Mouse (Mus musculus) midbrain, postnatal 0 days (tissue): ENCODE data around the gene E130116L18Rik. TPM values are rescaled to one million over a fixed set of nuclear protein-coding genes. Genes with fewer than 3 reads are reported as not detected.
"Not testable (repeated sequence)": the region's sequence is repeated elsewhere in the genome, so short reads cannot be mapped to it uniquely, and the experiment has no call there.

Experiments
- ATAC-seq: fragments of 200-750 bp; cut with Nextera tagmentation; 2 replicates; pipeline ENCODE4 v1.8.0; 2017; ENCODE audit warnings: moderate number of reproducible peaks, mild to moderate bottlenecking, moderate TSS enrichment, moderate library complexity; ENCODE audit not compliant: low FRiP score
- DNase-seq: peaks from one replicate; pipeline ENCODE4 v3.0.0-alpha.2; 2015; ENCODE audit warnings: low spot score
- H3K27ac ChIP-seq: fragments of 300-500 bp; sonication (generic); 2 replicates; pipeline ENCODE4 v1.5.1; 2014; ENCODE audit warnings: low read depth, mild to moderate bottlenecking, low read length, mixed read lengths
- H3K27me3 ChIP-seq: fragments of 300-500 bp; sonication (generic); 2 replicates; pipeline ENCODE4 v1.6.1; 2014; ENCODE audit warnings: low read length, control low read depth, mixed read lengths; ENCODE audit not compliant: insufficient read depth
- H3K36me3 ChIP-seq: fragments of 300-500 bp; sonication (generic); 2 replicates; pipeline ENCODE4 v1.6.1; 2014; ENCODE audit warnings: low read length, control low read depth, mixed read lengths; ENCODE audit not compliant: insufficient read depth
- H3K4me1 ChIP-seq: fragments of 300-500 bp; sonication (generic); 2 replicates; pipeline ENCODE4 v1.6.1; 2014; ENCODE audit warnings: mild to moderate bottlenecking, control low read depth, antibody characterized with exemption, low read length, mixed read lengths; ENCODE audit not compliant: insufficient read depth
- H3K4me2 ChIP-seq: fragments of 300-500 bp; sonication (generic); 2 replicates; pipeline ENCODE4 v1.6.1; 2014; ENCODE audit warnings: low read depth, mild to moderate bottlenecking, low read length, mixed read lengths; ENCODE audit not compliant: poor library complexity, severe bottlenecking
- H3K4me3 ChIP-seq: fragments of 300-500 bp; sonication (generic); 2 replicates; pipeline ENCODE4 v1.5.1; 2014; ENCODE audit warnings: low read depth, mild to moderate bottlenecking, low read length, moderate library complexity
- H3K9ac ChIP-seq: fragments of 300-500 bp; sonication (generic); replicated peaks from 2 replicates; pipeline ENCODE4 v1.6.1; 2014; ENCODE audit warnings: mild to moderate bottlenecking, low read length, moderate library complexity, mixed read lengths; ENCODE audit not compliant: poor library complexity, severe bottlenecking
- H3K9me3 ChIP-seq: fragments of 300-500 bp; sonication (generic); 2 replicates; pipeline ENCODE4 v1.6.1; 2016; ENCODE audit warnings: low read length, control low read depth
- CTCF ChIP-seq: IDR thresholded peaks from 2 replicates; pipeline ENCODE4 v1.5.1; 2016; ENCODE audit warnings: antibody characterized with exemption, mild to moderate bottlenecking
- WGBS: fragments of 180-500 bp; shearing (Covaris S2); extraction: QIAGEN DNeasy Blood & Tissue Kit; methylation state at CpG from one replicate; pipeline ENCODE4 v1.1.7; 2014; 5-methylcytosine and 5-hydroxymethylcytosine counted together
- polyA plus RNA-seq: library from polyadenylated mRNA; unstranded; fragments of >200 nt; fragmentation: Nextera tagmentation; extraction: Ambion mirVana; gene quantifications from 2 replicates; pipeline ENCODE4 v1.2.1, GENCODE M21; 2015
- total RNA-seq: library from RNA; depleted of rRNA; stranded (reverse); fragments of >200 nt; gene quantifications from 2 replicates; pipeline ENCODE4 v1.2.3, GENCODE M21; 2014

Gene E130116L18Rik
- total and polyA plus RNA-seq, 2 experiments from 2014 or later = 1.5 TPM; not detected in 1

- no peaks in the 10 kb centered on the region for H3K9me3 ChIP-seq
- H3K27ac ChIP-seq = no peak overlapping the region
- ATAC-seq (no peak), DNase-seq (no peak)
- WGBS = 96% methylated on average over 8 of the region's 8 CpGs
- H3K4me3 ChIP-seq = no peak overlapping the region
- H3K9ac ChIP-seq = no peak overlapping the region
- no peak overlapping the region for H3K4me2 ChIP-seq
- H3K36me3 ChIP-seq = peaks cover 58% of the 10 kb centered on the region
- no peaks in the 10 kb centered on the region for H3K4me1 ChIP-seq
- no peaks in the 10 kb centered on the region for H3K27me3 ChIP-seq
- TF ChIP-seq CTCF = no peak
Observed at GRCm38 (mm10) chr5:25252825-25253544, 30.0 kb upstream of the E130116L18Rik start.

- DNase-seq = no peak
- H3K27me3 ChIP-seq = no peaks in the 10 kb centered on the region
- H3K4me3 ChIP-seq = no peak overlapping the region
- ATAC-seq = no peak
- no peak for TF ChIP-seq CTCF
- no peaks in the 10 kb centered on the region for H3K4me1 ChIP-seq
- peaks cover 54% of the 10 kb centered on the region for H3K36me3 ChIP-seq
- no peak overlapping the region for H3K9ac ChIP-seq
- no peaks in the 10 kb centered on the region for H3K9me3 ChIP-seq
- H3K27ac ChIP-seq = no peak overlapping the region
- no peak overlapping the region for H3K4me2 ChIP-seq
- WGBS = 80% methylated on average over 2 of the region's 2 CpGs
Observed at GRCm38 (mm10) chr5:25252423-25252822, 29.5 kb upstream of the E130116L18Rik start.

DNA sequence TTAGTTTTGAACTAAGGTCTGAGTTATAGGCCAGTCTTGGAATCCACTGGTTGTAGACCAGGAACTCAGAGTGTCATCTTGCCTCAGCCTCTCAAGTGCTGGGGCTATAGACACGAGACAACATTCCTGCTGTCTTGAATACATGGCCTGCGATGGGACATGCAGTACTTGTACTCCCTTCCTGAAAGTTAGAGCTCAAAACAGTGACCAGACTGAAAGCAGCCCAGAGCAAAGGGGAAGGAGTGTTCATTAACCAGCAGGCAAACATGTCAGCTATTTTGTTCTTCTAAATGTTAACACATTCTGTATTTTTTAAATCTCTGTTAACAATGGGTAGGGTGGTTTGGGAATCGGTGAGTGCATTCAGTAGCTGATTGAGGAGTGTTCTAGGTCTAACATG lies 24.1 kb upstream of the E130116L18Rik start:
- H3K4me2 ChIP-seq = no peak overlapping the region
- no peak for TF ChIP-seq CTCF
- ATAC-seq = no peak
- 84% methylated on average over 3 of the region's 3 CpGs for WGBS
- H3K36me3 ChIP-seq = peaks cover 22% of the 10 kb centered on the region
- no peak overlapping the region for H3K4me3 ChIP-seq
- no peaks in the 10 kb centered on the region for H3K9me3 ChIP-seq
- no peaks in the 10 kb centered on the region for H3K4me1 ChIP-seq
- no peaks in the 10 kb centered on the region for H3K27me3 ChIP-seq
- no peak overlapping the region for H3K9ac ChIP-seq
- no peak overlapping the region for H3K27ac ChIP-seq
- DNase-seq = no peak

GRCm38 (mm10) chr5:25246473-25246865 lies 23.5 kb upstream of the E130116L18Rik start:
- no peak overlapping the region for H3K27ac ChIP-seq
- no peak overlapping the region for H3K4me2 ChIP-seq
- H3K9me3 ChIP-seq = no peaks in the 10 kb centered on the region
- 76% methylated on average over 1 of the region's 1 CpGs for WGBS
- no peak overlapping the region for H3K9ac ChIP-seq
- no peak for TF ChIP-seq CTCF
- H3K36me3 ChIP-seq = peaks cover 18% of the 10 kb centered on the region
- H3K4me3 ChIP-seq = no peak overlapping the region
- H3K4me1 ChIP-seq = no peaks in the 10 kb centered on the region
- no peak for ATAC-seq
- no peak for DNase-seq
- no peaks in the 10 kb centered on the region for H3K27me3 ChIP-seq

DNA sequence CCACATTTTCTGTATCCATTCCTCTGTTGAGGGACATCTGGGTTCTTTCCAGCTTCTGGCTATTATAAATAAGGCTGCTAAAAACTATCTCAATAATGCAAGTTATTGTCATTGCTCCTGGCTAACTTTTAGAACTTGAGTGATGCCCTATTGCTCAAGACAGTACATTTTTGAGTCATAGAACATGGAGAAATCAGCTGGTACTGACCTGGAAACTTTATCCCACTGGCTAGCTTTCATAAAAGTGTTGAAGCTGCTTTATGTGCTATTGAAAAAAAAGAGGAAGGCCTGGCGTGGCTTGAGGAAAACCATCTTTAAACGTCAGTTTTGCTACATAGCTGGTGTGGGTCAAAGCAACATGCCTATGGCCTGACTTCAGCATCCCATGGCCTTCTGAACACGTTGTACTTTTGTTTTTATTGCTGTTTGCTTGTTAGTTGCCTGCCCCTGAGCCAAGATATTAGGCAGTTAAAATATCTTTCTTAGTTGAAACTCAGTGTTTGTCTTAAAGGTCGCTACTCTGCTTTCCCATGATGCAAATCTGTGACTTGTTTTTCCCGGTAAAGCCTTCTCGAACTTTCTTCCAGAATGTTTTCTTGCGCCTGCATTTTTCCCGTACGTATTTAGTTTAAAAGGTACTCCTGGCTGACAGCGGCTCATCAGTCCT lies 23.0 kb upstream of the E130116L18Rik start:
- H3K27ac ChIP-seq = no peak overlapping the region
- no peak for TF ChIP-seq CTCF
- no peaks in the 10 kb centered on the region for H3K4me1 ChIP-seq
- no peak for DNase-seq
- 94% methylated on average over 10 of the region's 10 CpGs for WGBS
- H3K9ac ChIP-seq = no peak overlapping the region
- no peak overlapping the region for H3K4me3 ChIP-seq
- H3K4me2 ChIP-seq = no peak overlapping the region
- H3K9me3 ChIP-seq = no peaks in the 10 kb centered on the region
- H3K36me3 ChIP-seq = peaks cover 12% of the 10 kb centered on the region; the same call in 1 of the 2 replicates
- H3K27me3 ChIP-seq = no peaks in the 10 kb centered on the region
- ATAC-seq = no peak

DNA sequence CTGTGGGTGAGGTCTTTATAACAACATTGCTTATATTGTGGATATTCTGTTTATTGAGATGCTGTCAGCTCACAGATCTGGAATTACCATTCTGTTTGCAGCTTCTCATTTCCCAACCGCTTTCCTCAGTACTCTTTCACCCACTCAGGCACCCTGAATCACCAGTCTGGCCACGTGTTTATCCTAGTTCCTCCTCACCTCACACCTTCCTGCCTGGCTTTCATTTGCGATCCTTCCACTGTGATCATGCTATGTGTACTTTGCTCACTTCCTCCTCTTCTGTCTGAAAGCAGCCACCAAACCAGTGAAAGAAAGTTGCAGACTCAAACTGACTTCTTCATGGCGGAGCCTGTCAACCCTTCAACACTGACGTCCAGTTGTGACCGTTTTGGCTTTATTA lies 20.1 kb upstream of the E130116L18Rik start:
- H3K27me3 ChIP-seq = no peaks in the 10 kb centered on the region
- no peak for ATAC-seq
- no peaks in the 10 kb centered on the region for H3K4me1 ChIP-seq
- H3K9ac ChIP-seq = no peak overlapping the region
- no peak overlapping the region for H3K4me2 ChIP-seq
- H3K4me3 ChIP-seq = no peak overlapping the region
- TF ChIP-seq CTCF = no peak
- no peak overlapping the region for H3K27ac ChIP-seq
- DNase-seq = no peak
- 93% methylated on average over 6 of the region's 6 CpGs for WGBS
- H3K36me3 ChIP-seq = 0 out of 2 replicates have a peak, but pooled peaks cover 3% of the 10 kb centered on the region
- H3K9me3 ChIP-seq = no peaks in the 10 kb centered on the region

DNA sequence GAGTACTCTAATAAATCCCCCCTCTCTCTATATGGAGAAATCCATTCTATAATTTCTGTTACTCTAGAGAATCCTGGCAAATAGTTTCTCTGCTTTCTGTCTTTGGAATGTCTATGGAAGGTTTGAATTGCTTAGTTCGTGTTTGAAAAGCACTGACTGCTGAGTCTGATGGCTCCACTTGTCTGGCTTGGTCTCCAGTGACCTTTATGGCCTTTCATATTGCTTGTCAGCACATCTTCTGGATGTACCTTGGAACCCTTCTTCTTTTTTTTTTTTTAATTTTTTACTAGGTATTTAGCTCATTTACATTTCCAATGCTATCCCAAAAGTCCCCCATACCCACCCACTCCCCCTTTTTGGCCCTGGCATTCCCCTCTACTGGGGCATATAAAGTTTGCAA lies 1.4 kb upstream of the E130116L18Rik start:
- WGBS = 97% methylated on average over 1 of the region's 1 CpGs
- H3K9me3 ChIP-seq, DNase-seq, H3K9ac ChIP-seq, H3K36me3 ChIP-seq, H3K27me3 ChIP-seq, H3K27ac ChIP-seq, H3K4me1 ChIP-seq, ATAC-seq: not testable (repeated sequence)
- Histone ChIP-seq H3K4me3 (peak overlapping the region; percentile 51; the same call in 1 of the 2 replicates), H3K4me2 (peak overlapping the region; percentile 68; the same call in 1 of the 2 replicates)
